Mouse (Mus musculus): ENCODE data around the gene Brpf1. TPM values are rescaled to one million over a fixed set of nuclear protein-coding genes. Genes with fewer than 3 reads are reported as not detected.

The Brpf1 gene
- polyA plus RNA-seq, 1 experiment from 2014 or later: 29.6 TPM

- ATAC-seq (ENCODE audit: low FRiP score, low read depth): no peak
- peak overlapping the region; percentile 53; the same call in 1 of the 2 replicates for H3K4me2 ChIP-seq (replicated peaks)
- H3K27me3 ChIP-seq: peaks cover 49% of the 10 kb centered on the region
- H3K27ac ChIP-seq (replicated peaks): no peak overlapping the region
- H3K36me3 ChIP-seq: peaks cover 13% of the 10 kb centered on the region; the same call in 1 of the 2 replicates
- H3K4me1 ChIP-seq: peaks cover 15% of the 10 kb centered on the region
- no peak overlapping the region for H3K4me3 ChIP-seq
- H3K9me3 ChIP-seq: no peaks in the 10 kb centered on the region
- 13% methylated on average over 6 of the region's 6 CpGs for WGBS
- no peak overlapping the region for H3K9ac ChIP-seq (replicated peaks)
Measured at GRCm38 (mm10) chr6:113283500-113283899, 23.4 kb upstream of the Brpf1 start.

- H3K27me3 ChIP-seq: peaks cover 49% of the 10 kb centered on the region
- 76% methylated on average over 3 of the region's 3 CpGs for WGBS
- H3K36me3 ChIP-seq: peaks cover 12% of the 10 kb centered on the region; the same call in 1 of the 2 replicates
- no peak overlapping the region for H3K27ac ChIP-seq (replicated peaks)
- H3K4me2 ChIP-seq (replicated peaks): no peak overlapping the region
- H3K4me3 ChIP-seq: no peak overlapping the region
- no peak for ATAC-seq (ENCODE audit: low FRiP score, low read depth)
- no peaks in the 10 kb centered on the region for H3K9me3 ChIP-seq
- no peak overlapping the region for H3K9ac ChIP-seq (replicated peaks)
- H3K4me1 ChIP-seq: peaks cover 15% of the 10 kb centered on the region
Measured at GRCm38 (mm10) chr6:113284931-113285330, 22.0 kb upstream of the Brpf1 start.

- peaks cover 41% of the 10 kb centered on the region for H3K27me3 ChIP-seq
- H3K27ac ChIP-seq (replicated peaks): no peak overlapping the region
- H3K36me3 ChIP-seq: no peaks in the 10 kb centered on the region
- 56% methylated on average over 1 of the region's 1 CpGs for WGBS
- H3K4me1 ChIP-seq: peaks cover 15% of the 10 kb centered on the region
- no peak for ATAC-seq (ENCODE audit: low FRiP score, low read depth)
- H3K9ac ChIP-seq (replicated peaks): no peak overlapping the region
- no peak overlapping the region for H3K4me2 ChIP-seq (replicated peaks)
- no peak overlapping the region for H3K4me3 ChIP-seq
- no peaks in the 10 kb centered on the region for H3K9me3 ChIP-seq
Measured at GRCm38 (mm10) chr6:113286316-113286715, 20.6 kb upstream of the Brpf1 start.

DNA sequence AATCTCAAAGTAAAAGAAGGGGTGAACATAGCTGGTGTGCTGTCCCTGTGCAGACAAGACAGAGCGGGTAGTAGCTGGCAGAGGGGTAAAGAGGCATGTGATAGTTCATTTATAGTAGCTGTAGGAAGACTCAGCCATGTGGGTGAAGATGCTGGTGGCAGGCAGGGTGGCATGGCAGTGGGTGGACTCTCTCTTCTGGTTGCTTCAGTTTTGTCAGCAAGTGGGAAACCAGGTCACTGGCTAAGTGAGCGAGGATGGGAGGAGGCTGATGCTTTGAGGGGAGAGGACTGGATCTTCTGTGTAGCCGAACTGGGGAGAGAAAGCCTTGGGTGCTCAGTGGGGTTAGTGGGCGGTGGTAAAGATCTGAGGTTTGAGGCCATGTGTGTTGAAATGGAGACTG, 19.7 kb upstream of the Brpf1 start:
- ATAC-seq (ENCODE audit: low FRiP score, low read depth): no peak
- 68% methylated on average over 4 of the region's 4 CpGs for WGBS
- Histone ChIP-seq H3K27ac (replicated peaks) (no peak overlapping the region), H3K9ac (replicated peaks) (no peak overlapping the region), H3K4me2 (replicated peaks) (no peak overlapping the region), H3K36me3 (no peaks in the 10 kb centered on the region), H3K4me3 (no peak overlapping the region), H3K9me3 (no peaks in the 10 kb centered on the region), H3K4me1 (peaks cover 9% of the 10 kb centered on the region), H3K27me3 (peaks cover 32% of the 10 kb centered on the region)

DNA sequence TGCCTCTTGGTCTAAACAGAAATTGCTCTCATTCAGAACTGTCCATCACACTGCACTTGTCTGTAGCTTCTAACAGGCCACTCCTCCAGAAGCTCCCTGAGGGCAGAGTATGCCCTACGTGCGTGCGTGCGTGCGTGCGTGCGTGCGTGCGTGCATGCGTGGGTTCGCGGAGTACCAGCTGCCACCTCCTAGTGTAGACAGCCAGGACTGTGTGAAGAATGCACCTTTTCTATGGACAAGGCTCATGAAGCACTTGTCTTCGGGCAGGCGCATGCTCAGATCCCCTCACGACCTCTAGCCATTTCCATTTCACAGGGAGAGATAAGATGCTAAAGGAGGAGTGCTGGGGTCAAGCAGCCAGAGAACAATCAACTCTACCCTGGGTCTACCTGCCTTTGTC, 17.6 kb upstream of the Brpf1 start:
- no peak overlapping the region for H3K9ac ChIP-seq (replicated peaks)
- H3K36me3 ChIP-seq: no peaks in the 10 kb centered on the region
- no peak for ATAC-seq (ENCODE audit: low FRiP score, low read depth)
- no peak overlapping the region for H3K4me3 ChIP-seq
- 93% methylated on average over 15 of the region's 15 CpGs for WGBS
- H3K4me1 ChIP-seq: no peaks in the 10 kb centered on the region
- H3K4me2 ChIP-seq (replicated peaks): no peak overlapping the region
- no peaks in the 10 kb centered on the region for H3K9me3 ChIP-seq
- no peak overlapping the region for H3K27ac ChIP-seq (replicated peaks)
- H3K27me3 ChIP-seq: peaks cover 16% of the 10 kb centered on the region

DNA sequence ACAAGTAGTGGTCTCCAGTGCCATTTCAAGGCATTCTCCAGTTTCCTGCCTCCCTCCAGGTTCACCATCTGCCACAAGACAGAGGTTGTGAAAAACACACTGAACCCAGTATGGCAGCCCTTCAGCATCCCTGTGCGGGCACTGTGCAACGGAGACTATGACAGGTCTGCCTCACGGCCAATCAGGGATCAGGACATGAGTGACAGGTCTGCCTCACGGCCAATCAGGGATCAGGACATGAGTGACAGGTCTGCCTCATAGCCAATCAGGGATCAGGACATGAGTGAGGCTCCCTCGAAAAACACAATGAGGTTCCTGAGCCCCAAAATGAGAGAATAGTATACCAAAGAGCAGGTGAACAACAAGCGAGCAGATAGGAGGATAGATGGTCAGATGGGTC, 16.6 kb upstream of the Brpf1 start:
- 67% methylated on average over 6 of the region's 6 CpGs for WGBS
- Histone ChIP-seq H3K27ac (replicated peaks) (no peak overlapping the region), H3K4me2 (replicated peaks) (no peak overlapping the region), H3K4me3 (no peak overlapping the region), H3K9ac (replicated peaks) (no peak overlapping the region), H3K27me3 (peaks cover 6% of the 10 kb centered on the region), H3K36me3 (no peaks in the 10 kb centered on the region), H3K4me1 (no peaks in the 10 kb centered on the region), H3K9me3 (no peaks in the 10 kb centered on the region)
- no peak for ATAC-seq (ENCODE audit: low FRiP score, low read depth)

DNA sequence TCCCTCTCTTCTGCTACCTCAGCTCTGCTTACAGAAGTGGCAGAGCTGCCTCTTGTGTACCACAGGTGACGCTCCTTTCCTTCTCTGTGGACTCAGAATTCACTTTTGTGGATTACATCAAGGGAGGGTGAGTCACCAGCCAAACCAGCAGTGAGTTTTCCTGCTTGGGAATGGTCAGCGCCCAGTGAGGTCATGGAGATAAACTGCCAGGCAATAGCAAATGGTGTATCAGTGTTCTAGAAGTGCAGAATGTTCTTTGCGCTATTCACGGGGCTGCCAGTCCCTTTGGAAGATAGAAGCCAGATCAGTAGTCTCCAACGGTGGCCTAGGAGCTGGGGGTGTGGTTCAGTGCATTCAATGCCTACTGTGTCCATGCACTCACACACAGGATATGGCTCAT, 14.0 kb upstream of the Brpf1 start:
- ATAC-seq (ENCODE audit: low FRiP score, low read depth): no peak
- no peak overlapping the region for H3K4me3 ChIP-seq
- H3K9ac ChIP-seq (replicated peaks): no peak overlapping the region
- no peak overlapping the region for H3K27ac ChIP-seq (replicated peaks)
- no peaks in the 10 kb centered on the region for H3K4me1 ChIP-seq
- H3K9me3 ChIP-seq: no peaks in the 10 kb centered on the region
- no peak overlapping the region for H3K4me2 ChIP-seq (replicated peaks)
- peaks cover 5% of the 10 kb centered on the region; the same call in 1 of the 2 replicates for H3K27me3 ChIP-seq
- no peaks in the 10 kb centered on the region for H3K36me3 ChIP-seq
- 73% methylated on average over 5 of the region's 5 CpGs for WGBS

DNA sequence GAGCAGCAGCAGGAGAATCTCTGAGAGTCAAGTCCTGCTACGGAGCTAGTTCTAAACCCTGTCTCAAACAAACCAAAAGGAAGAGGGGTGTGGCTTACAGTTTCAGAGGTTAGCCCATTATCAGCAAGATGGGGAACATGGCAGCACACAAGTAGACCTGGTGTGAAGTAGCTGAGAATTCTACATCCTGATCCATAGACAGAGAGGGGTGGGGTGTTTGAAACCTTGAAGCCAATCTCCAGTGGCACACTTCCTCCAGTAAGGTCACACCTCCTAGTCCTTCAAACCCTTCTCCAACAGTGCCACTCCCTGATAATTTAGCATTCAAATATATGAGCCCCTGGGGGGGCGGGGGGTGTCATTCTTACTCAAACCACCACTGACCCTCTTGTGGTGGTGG, 10.9 kb upstream of the Brpf1 start:
- no peaks in the 10 kb centered on the region for H3K4me1 ChIP-seq
- no peak overlapping the region for H3K27ac ChIP-seq (replicated peaks)
- ATAC-seq (ENCODE audit: low FRiP score, low read depth): no peak
- peaks cover 5% of the 10 kb centered on the region; the same call in 1 of the 2 replicates for H3K27me3 ChIP-seq
- H3K9me3 ChIP-seq: no peaks in the 10 kb centered on the region
- H3K9ac ChIP-seq (replicated peaks): no peak overlapping the region
- WGBS: 80% methylated on average over 2 of the region's 2 CpGs
- no peak overlapping the region for H3K4me2 ChIP-seq (replicated peaks)
- no peak overlapping the region for H3K4me3 ChIP-seq
- no peaks in the 10 kb centered on the region for H3K36me3 ChIP-seq

DNA sequence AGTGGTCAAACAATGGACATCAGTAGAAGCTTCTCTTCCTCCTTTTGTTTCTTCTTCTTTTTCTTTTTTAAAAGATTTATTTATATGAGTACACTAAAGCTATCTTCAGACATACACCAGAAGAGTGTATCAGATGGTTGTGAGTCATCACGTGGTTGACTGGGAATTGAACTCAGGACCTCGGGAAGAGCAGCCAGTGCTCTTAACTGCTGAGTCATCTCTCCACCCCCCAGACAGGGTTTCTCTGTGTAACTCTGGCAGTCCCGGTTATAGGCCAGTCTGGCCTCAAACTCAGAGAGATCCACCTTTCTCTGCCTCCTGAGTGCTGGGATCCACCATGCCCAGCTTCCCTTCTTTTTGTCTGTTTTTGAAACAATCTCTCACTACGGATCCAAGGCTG, 10.3 kb upstream of the Brpf1 start:
- Histone ChIP-seq H3K27me3 (peaks cover 5% of the 10 kb centered on the region; the same call in 1 of the 2 replicates), H3K36me3 (no peaks in the 10 kb centered on the region), H3K4me1 (no peaks in the 10 kb centered on the region), H3K4me2 (replicated peaks) (no peak overlapping the region), H3K9me3 (no peaks in the 10 kb centered on the region), H3K27ac (replicated peaks) (no peak overlapping the region), H3K9ac (replicated peaks) (no peak overlapping the region), H3K4me3 (no peak overlapping the region)
- WGBS: 72% methylated on average over 4 of the region's 4 CpGs
- ATAC-seq (ENCODE audit: low FRiP score, low read depth): no peak

GRCm38 (mm10) chr6:113301350-113301749, 5.6 kb upstream of the Brpf1 start:
- H3K4me3 ChIP-seq: no peak overlapping the region
- no peaks in the 10 kb centered on the region for H3K27me3 ChIP-seq
- H3K36me3 ChIP-seq: no peaks in the 10 kb centered on the region
- H3K4me1 ChIP-seq: peaks cover 7% of the 10 kb centered on the region; the same call in 1 of the 2 replicates
- H3K9ac ChIP-seq (replicated peaks): no peak overlapping the region
- no peak overlapping the region for H3K4me2 ChIP-seq (replicated peaks)
- H3K9me3 ChIP-seq: no peaks in the 10 kb centered on the region
- ATAC-seq (ENCODE audit: low FRiP score, low read depth): no peak
- WGBS: 80% methylated on average over 5 of the region's 5 CpGs
- H3K27ac ChIP-seq (replicated peaks): no peak overlapping the region

DNA sequence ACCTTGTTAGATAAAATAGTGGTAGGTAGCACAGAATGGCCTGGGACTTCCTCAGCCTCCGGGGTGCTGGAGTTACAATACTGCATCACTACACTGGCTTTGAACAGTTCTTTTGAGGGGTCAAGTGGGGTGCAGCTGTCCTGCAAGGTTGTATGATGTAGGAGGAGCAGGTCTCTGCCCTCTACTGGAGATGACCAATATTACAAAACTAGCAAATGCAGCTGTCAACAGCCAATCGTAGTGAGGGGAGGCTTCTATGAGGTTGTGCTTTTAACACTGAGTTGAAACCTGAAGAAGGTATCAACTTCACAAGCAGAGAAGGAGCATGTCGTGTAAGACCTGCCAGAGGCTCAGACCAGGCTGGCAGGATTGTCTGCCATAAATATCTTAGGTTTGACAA, 4.7 kb upstream of the Brpf1 start:
- Histone ChIP-seq H3K4me2 (replicated peaks) (no peak overlapping the region), H3K36me3 (no peaks in the 10 kb centered on the region), H3K9ac (replicated peaks) (no peak overlapping the region), H3K27ac (replicated peaks) (no peak overlapping the region), H3K4me1 (peaks cover 7% of the 10 kb centered on the region; the same call in 1 of the 2 replicates), H3K4me3 (no peak overlapping the region), H3K9me3 (no peaks in the 10 kb centered on the region), H3K27me3 (no peaks in the 10 kb centered on the region)
- ATAC-seq (ENCODE audit: low FRiP score, low read depth): no peak
- 29% methylated on average over 3 of the region's 3 CpGs for WGBS

- WGBS: under 1% methylated on average over 50 of the region's 50 CpGs
- ATAC-seq (ENCODE audit: low FRiP score, low read depth): peak; percentile 98
- H3K27ac ChIP-seq (replicated peaks): peak overlapping the region; percentile 99
- H3K36me3 ChIP-seq: peaks cover 15% of the 10 kb centered on the region
- peak overlapping the region; percentile 97 for H3K9ac ChIP-seq (replicated peaks)
- peak overlapping the region; percentile 99 for H3K4me2 ChIP-seq (replicated peaks)
- H3K4me1 ChIP-seq: peaks cover 26% of the 10 kb centered on the region
- no peaks in the 10 kb centered on the region for H3K27me3 ChIP-seq
- no peaks in the 10 kb centered on the region for H3K9me3 ChIP-seq
- peak overlapping the region; percentile 99 for H3K4me3 ChIP-seq
Measured at GRCm38 (mm10) chr6:113306322-113306985, 483 bp upstream of the Brpf1 start.
